Mouse (Mus musculus) small intestine, adult 2 months (tissue): Measurements from ENCODE around the gene Zfp827.

Source experiments
- CTCF ChIP-seq: fragments of 200-500 bp; IDR thresholded peaks from 2 replicates; pipeline ENCODE4 v1.5.1; 2012; ENCODE audit warnings: low read depth, mild to moderate bottlenecking, control low read depth, inconsistent platforms, low read length, moderate library complexity, mixed read lengths; ENCODE audit not compliant: insufficient replicate concordance, insufficient read length; ENCODE audit errors: extremely low read depth
- POLR2A ChIP-seq: fragments of 200-500 bp; IDR thresholded peaks from 2 replicates; pipeline ENCODE4 v1.6.1; 2012; ENCODE audit warnings: low read depth, mild to moderate bottlenecking, control low read depth, inconsistent platforms, low read length, moderate library complexity

DNA sequence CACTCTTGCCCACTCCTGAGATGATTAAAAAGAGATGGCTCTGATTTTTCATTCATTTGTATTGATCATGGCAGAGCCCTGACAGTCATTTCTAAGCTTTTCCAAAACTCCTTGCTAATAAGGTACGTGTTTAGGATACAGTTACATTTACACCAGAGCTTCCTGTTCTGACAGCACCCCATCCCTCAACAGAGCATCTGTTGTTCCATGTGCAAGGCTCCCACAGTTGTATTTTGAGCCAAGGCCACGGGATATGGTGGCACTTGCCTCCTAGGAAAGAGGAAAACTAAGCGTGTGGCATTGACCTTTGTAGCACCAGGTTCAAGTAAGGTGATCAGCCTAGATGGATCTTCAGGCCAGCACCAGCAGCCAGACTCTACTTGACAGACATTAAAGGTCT, 137.0 kb downstream of the Zfp827 start:
- TF ChIP-seq CTCF (no peak), POLR2A (no peak)
